Mouse (Mus musculus): ENCODE measurements around the gene Dcaf6.

DNA sequence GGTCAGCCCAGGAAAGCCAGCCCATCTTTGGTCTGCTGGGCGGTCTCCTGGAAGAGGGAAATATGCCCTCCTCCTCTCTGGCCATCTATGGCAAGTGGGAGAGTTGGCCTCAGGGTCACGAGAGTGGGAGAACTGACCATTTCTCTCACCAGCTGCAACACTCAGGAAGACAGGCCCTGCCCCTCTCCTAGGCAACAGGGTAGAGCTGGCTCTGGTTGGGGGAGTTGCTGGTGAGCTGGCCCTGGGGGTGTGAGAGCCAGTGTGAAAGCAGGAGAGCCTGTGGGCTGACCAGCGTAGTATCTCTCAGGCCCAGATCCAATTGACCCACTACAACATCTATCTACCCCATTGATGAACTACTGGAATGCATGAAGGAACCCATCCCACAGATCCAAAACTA, 18.6 kb downstream of the Dcaf6 start:
- TF ChIP-seq CTCF (IDR thresholded peaks at IDR 0.05; ENCODE audit: low read depth) (no peak), EP300 (IDR thresholded peaks at IDR 0.05; ENCODE audit: low read depth) (no peak)
